Mouse (Mus musculus): ENCODE measurements around the gene Lck.

- no peak for TF ChIP-seq CTCF (IDR thresholded peaks at IDR 0.05; ENCODE audit: extremely low read depth, insufficient read depth, insufficient read length, insufficient replicate concordance)
- TF ChIP-seq POLR2A (IDR thresholded peaks at IDR 0.05; ENCODE audit: low read depth, low read length): no peak
Observed at GRCm38 (mm10) chr4:129555862-129556531, 17.4 kb downstream of the Lck start.

Data from spleen, adult 2 months (tissue).